Mouse (Mus musculus): Measurements from ENCODE around the gene Ldlrad3.

Gene Ldlrad3

DNA sequence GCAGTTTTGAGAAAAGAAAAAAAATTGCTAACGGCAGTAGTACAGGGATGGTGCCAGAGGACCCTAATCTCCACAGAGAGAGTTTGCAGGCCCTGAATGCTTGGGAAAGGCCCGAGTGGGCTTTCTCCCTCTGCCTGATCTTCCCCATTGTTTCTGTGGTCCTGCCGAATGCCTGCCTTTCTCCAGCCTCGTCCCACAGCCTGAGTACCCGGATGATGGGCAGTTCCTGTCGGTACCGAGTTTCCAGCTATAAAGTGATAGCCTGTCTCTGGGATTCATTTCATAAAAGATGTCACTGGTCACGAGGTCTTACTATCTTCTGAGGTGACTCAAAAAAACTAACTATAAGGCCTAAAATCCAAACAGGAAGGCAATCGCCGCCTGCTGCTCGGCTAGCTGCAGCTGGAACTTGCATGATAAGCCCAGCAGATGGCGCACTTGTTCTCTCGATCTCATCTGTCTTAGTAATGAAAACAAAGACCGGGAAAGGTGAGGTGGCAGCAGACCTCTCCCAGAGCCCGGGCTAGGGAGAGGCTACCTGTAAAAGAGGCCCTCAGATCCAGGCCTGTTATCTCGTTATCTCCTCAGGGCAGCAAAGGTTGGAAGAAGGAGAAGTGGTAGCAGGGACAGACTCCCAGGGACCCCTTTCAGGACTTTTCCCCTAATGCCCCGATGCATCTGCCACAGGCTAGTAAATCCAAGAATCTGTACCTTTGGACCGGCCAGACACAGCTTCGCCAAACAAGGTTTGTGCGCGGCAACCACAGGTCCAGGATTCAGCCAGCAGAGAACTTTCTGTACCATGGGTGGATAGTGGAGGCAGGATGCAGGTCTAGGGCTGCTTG is 280.4 kb downstream of the Ldlrad3 start:
- DNase-seq (ENCODE audit: low spot score) = peak; percentile 37

GRCm38 (mm10) chr2:101902196-101902595 is 284.0 kb downstream of the Ldlrad3 start:
- DNase-seq (ENCODE audit: low spot score) = no peak

All from ovary, adult 18-20 months (tissue).